Mouse (Mus musculus): ENCODE results near the gene Lyst.

- TF ChIP-seq CTCF (IDR thresholded peaks at IDR 0.05; ENCODE audit: extremely low read depth, insufficient read length, insufficient replicate concordance, low read depth, low read length) (no peak), POLR2A (IDR thresholded peaks at IDR 0.05; ENCODE audit: low read depth, low read length) (no peak)
Measured at GRCm38 (mm10) chr13:13783894-13784419, 193.8 kb downstream of the Lyst start, which contains the start of gene Gng4.

Data from small intestine, adult 2 months (tissue).